Mouse (Mus musculus) lung, adult 2 months (tissue): ENCODE results near the gene Cryzl1.

ENCODE experiments used
- CTCF ChIP-seq: fragments of 200-500 bp; IDR thresholded peaks from 2 replicates; pipeline ENCODE4 v1.5.1; 2011; ENCODE audit warnings: mild to moderate bottlenecking, low read length, control low read depth; ENCODE audit not compliant: insufficient read depth
- POLR2A ChIP-seq: fragments of 200-500 bp; IDR thresholded peaks from 2 replicates; pipeline ENCODE4 v1.6.1; 2011; ENCODE audit warnings: low read depth, mild to moderate bottlenecking, control low read depth, low read length, borderline replicate concordance; ENCODE audit errors: extremely low read depth

- TF ChIP-seq POLR2A (no peak), CTCF (peak; percentile 82)
Measured at GRCm38 (mm10) chr16:91724247-91724646, 4.5 kb downstream of the Cryzl1 start.
